Mouse (Mus musculus): ENCODE results near the gene Stard5.
A peak's percentile ranks its signal among the peaks of the same experiment; 100 is the strongest.

Stard5 gene

DNA sequence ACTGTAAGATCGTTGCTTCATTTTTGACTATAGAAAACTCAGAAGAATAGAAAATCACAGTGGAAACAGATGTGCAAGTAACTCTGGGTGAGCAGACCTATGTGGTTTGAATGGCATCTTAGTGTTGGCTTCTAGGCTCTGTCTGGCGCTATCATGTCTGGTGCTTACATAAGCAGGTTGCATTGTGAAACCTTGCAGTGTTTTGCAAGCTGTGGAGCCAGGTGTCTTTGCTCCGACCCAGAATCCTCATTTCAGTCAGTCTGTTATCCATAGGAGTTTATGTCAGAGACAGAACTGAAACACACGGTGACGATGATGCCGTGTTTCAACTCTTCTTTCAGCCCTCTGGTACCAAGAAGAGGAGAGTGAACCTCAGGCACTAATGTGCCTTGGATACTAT is 2.1 kb downstream of the Stard5 start:
- no peak for DNase-seq

DNA sequence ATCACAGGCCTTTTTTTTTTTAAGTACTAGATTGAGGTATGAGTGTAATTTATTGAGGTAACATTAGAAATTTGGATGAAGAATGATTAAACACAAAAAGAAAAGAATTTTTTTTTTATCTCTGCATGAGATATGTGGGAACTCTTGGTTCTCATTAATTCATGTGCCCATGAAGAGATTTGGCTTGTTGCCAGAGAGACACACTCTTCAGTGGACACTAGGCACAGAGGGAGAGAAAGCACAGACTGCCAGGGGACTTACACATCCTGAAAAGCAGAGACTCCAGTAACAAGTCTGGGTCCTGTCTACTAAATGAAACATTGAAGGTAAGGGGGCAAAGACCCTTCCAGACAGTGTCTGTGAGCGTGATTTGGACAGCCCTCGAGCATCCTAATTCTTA is 4.0 kb downstream of the Stard5 start:
- DNase-seq: no peak

- no peak for DNase-seq
Observed at GRCm38 (mm10) chr7:83636425-83636824, 4.7 kb downstream of the Stard5 start.

DNA sequence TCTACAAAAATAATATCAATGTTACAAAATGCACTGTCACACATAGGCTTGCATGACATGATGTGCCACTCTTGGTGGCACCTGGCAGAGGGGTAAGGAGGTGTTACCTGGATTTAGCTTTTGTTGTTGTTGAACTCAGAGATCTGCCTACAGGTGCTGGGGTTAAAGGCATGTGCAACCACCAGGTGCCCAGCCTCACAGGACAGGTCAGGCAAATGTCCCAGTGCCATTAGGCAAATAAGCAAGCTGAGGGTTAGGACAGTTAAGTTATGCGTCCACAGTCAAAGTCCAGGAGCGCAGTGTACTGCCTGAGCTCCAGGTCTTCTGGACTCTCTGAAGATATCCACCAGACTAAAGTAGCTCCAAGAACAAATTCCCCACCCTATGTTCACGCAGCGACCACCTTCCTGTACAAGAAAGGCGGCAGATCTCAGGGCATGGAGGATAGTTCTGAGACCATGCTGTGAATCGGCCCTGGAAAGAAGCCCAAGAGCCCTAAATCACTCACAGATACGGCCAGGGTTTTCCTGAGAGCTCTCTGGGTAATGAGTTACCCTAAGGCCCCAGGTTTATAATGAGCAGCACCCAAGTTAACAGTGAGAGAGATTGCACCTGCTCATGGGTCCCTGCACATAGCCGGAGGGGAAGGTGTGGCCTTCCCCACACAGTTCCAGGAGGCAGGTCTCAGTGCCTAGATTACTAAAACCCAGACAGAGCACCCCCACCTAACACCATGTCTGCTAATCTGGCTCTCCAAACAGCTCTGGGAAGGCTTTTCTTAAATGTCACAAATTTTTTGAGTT is 6.2 kb downstream of the Stard5 start:
- no peak for DNase-seq

GRCm38 (mm10) chr7:83639084-83639483 is 7.3 kb downstream of the Stard5 start:
- DNase-seq: no peak

GRCm38 (mm10) chr7:83640581-83640980 is 8.8 kb downstream of the Stard5 start:
- no peak for DNase-seq

DNA sequence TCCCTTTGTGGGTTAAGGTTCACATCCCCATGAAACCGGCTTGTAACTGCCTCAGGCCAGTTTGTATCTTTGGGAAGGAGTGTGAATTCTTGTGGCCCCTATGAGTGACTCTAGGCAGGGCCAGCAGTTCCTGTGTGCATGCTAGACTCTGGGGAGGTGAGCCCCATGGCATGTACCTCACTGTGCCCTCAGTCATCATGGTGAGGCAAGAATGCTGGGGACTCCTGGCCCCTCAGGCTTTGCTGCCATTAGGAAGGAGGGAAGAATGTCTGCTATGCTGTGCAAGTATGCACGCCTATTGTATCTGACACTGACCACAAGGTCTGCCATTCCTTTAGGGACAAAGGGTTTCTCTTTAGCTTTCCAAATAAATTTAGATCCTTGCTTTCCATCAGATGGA is 9.4 kb downstream of the Stard5 start:
- no peak for DNase-seq

DNA sequence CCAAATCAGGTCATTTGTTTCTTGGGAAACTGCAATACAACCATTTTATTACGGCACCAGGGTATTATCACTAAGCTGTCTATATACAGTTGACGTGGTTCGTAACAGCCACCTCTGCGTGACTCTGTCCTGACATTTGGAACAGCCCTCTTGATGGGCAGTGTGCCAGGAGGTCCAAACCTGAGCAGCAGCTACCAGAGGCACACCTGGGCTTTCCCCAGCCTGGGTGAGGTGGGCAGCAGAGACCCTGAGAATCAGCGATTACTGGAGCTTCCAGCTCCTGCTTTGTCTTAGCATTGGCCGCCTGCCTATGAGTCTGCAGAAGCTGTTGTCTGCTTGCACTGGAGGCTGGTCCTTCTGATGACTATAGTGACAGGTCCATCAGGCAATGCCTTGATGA is 11.8 kb downstream of the Stard5 start:
- DNase-seq: no peak

GRCm38 (mm10) chr7:83644761-83645160 is 13.0 kb downstream of the Stard5 start:
- DNase-seq: no peak

DNA sequence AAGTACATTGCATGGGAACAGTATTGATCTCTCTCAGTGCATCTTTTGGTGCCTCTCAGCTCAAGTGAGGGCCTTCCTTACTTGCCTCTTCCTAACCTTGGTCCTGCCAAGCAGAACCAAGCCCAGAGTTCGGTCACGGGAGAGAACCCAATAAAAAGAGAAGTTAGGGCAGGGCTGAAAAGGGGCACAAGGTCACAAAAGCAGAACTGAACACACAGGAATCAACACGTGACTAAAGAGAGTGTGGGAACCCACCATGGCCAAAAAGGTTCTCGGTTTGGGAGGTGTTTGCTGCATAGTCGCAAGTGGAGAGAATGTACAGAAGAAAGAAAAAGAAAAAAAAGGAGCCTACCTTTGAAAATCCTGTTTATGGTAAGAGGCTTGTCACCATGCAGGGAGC is 13.7 kb downstream of the Stard5 start:
- DNase-seq: no peak

GRCm38 (mm10) chr7:83648807-83649206 is 17.0 kb downstream of the Stard5 start:
- no peak for DNase-seq

DNA sequence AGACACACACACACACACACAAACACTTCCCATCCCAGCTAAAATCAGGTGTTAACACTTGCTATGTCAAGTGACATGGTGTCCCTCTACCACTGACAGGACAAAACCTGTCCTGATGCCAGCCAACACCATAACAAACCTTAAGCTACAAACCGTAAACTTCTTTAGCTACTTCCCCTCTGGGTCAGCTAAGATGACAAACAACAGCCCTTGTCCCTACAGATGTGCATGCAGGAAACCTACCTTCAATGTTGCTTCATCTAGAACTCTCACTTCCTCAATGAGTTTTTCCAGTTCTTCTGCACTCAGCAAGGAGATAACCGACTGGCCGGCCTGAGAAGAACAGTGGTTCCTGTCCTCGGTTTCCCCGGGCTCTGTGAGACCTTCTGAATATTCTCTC is 18.9 kb downstream of the Stard5 start:
- DNase-seq: no peak

GRCm38 (mm10) chr7:83652498-83652897 is 20.7 kb downstream of the Stard5 start:
- peak; percentile 37 to 42 for DNase-seq

DNA sequence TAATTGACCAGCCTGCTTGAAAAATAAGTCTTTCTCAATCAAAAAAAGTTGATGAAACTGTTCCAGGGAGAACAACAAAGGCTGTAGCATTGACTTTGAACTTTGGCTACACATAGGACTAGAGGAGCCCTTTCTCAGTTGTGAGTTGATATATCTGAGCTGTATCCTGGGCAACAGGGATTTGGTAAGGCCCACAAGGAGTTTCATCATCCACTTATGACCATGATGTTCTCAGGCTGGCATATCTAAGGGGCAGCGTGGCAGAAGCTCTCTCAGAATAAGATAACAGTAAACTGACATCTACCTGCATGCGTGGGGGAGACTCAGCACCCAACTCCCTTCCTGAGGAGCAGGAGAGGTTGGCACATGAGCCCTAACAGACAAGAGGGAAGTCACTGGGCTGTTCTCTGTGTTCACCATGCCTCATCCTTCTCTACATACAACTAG is 21.9 kb downstream of the Stard5 start:
- peak in 1 of 2 experiments; percentile 41 for DNase-seq

DNA sequence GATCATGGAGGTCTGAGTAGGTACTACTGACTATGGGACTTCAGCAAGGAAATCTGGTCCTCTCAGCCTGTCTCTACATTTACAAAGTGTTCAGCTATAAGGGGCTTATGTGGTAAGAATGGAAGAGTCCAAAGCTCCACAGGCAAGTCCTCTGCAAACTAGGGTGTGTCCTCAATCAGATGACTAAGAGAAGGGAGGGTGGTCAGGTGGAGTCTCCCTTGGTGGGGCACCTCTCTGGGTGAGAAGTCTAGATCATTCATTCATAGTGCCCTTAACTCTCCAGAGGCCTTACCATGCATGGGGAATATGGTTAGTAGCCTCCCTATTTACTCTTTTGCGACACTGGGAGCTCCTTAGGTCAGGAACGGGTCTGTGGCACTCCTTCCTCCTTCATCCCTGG is 22.4 kb downstream of the Stard5 start:
- DNase-seq: peak in 1 of 2 experiments; percentile 33

- peak; percentile 79 to 89 for DNase-seq
Observed at GRCm38 (mm10) chr7:83654938-83655630, 23.3 kb downstream of the Stard5 start.

GRCm38 (mm10) chr7:83658716-83659115 is 27.0 kb downstream of the Stard5 start:
- DNase-seq: no peak

- peak; percentile 69 to 77 for DNase-seq
Observed at GRCm38 (mm10) chr7:83659159-83660065, 27.7 kb downstream of the Stard5 start.

GRCm38 (mm10) chr7:83660273-83660691 is 28.5 kb downstream of the Stard5 start:
- peak; percentile 80 to 87 for DNase-seq

GRCm38 (mm10) chr7:83661031-83661430 is 29.3 kb downstream of the Stard5 start:
- DNase-seq: peak; percentile 75 to 84

DNA sequence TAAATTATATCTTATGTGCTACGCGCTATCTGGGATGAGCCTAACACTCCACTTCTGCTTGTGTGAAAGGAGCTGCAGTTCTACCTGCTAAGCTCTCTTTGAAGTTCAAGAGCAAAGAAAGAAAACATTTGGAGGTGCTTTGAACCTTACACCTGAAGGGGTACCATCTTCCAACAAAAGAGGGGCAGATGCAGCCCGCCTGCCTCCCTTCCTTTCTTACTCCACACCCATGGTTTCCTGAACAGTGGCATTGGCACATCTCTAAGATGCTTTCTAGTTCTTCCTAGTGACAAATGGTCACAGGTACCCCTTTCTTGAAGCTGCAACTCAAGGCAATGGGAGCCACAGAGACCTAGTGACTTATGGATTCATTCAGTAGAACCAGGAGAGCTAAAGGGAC is 30.0 kb downstream of the Stard5 start:
- DNase-seq: peak in 1 of 2 experiments; percentile 58

DNA sequence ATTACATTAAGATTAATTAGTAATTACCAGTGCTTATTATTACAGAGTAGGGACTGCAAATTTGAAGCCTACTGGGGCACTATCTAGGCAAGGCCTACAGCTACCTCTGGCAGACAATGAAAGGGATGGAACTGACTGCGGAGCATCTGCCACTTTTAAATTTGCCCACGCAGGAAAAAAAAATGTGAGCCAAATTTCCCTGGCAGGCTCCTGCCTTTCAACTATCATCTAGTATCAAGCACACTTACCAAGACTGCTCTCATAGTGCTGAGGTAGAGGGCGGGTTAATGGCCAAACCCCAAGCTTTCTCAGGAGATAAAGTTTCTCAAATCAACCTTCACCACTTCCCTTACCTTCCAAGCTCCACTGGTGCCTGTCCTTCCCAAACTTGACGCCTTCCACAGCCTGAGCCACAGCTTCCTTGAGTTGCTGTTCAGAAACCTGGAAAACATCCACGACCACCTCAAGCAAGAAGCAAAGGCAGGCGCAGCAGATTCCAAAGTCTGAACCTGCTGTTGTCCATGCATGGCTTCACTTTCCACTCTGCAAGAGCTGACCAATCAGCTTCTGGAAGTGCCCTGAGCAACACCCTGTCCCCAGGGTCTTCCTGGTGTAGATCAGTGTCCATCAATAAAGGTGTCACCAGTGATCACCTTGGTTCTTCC is 31.1 kb downstream of the Stard5 start:
- no peak for DNase-seq

Data from thymus, postnatal 36 days (tissue).